Mouse (Mus musculus) stomach, embryonic 14.5 days (tissue): ENCODE data around the gene Crip1. TPM values are rescaled to one million over a fixed set of nuclear protein-coding genes. Genes with fewer than 3 reads are reported as not detected.
A peak's percentile ranks its signal among the peaks of the same experiment; 100 is the strongest.

Experiments
- ATAC-seq: fragments of 200-750 bp; cut with Nextera tagmentation; 2 replicates; pipeline ENCODE4 v1.8.0; 2017; ENCODE audit warnings: low read depth, moderate TSS enrichment; ENCODE audit not compliant: insufficient number of reproducible peaks, insufficient read depth, low FRiP score
- H3K27ac ChIP-seq: fragments of 300-500 bp; sonication (generic); 2 replicates; pipeline ENCODE4 v1.5.1; 2014; ENCODE audit warnings: mild to moderate bottlenecking, low read length, moderate library complexity, mixed read lengths
- H3K27me3 ChIP-seq: fragments of 300-500 bp; sonication (generic); 2 replicates; pipeline ENCODE4 v1.6.1; 2014; ENCODE audit warnings: low read length, control low read depth, mixed read lengths; ENCODE audit not compliant: control insufficient read depth, insufficient read depth
- H3K36me3 ChIP-seq: fragments of 300-500 bp; sonication (generic); 2 replicates; pipeline ENCODE4 v1.6.1; 2014; ENCODE audit warnings: mild to moderate bottlenecking, control low read depth, low read length, moderate library complexity, mixed read lengths; ENCODE audit not compliant: control insufficient read depth, insufficient read depth
- H3K4me1 ChIP-seq: fragments of 300-500 bp; sonication (generic); 2 replicates; pipeline ENCODE4 v1.6.1; 2014; ENCODE audit warnings: low read length, control low read depth, mixed read lengths; ENCODE audit not compliant: control insufficient read depth, insufficient read depth
- H3K4me2 ChIP-seq: fragments of 300-500 bp; sonication (generic); replicated peaks from 2 replicates; pipeline ENCODE4 v1.6.1; 2014; ENCODE audit warnings: low read depth, low read length, control low read depth
- H3K4me3 ChIP-seq: fragments of 300-500 bp; sonication (generic); 2 replicates; pipeline ENCODE4 v1.5.1; 2014; ENCODE audit warnings: low read depth, low read length, control low read depth
- H3K9ac ChIP-seq: fragments of 300-500 bp; sonication (generic); replicated peaks from 2 replicates; pipeline ENCODE4 v1.6.1; 2014; ENCODE audit warnings: low read depth, mild to moderate bottlenecking, control low read depth, low read length, moderate library complexity, mixed read lengths
- H3K9me3 ChIP-seq: fragments of 300-500 bp; sonication (generic); 2 replicates; pipeline ENCODE4 v1.6.1; 2016; ENCODE audit warnings: low read depth, low read length, control low read depth; ENCODE audit not compliant: control insufficient read depth
- WGBS: fragments of 180-500 bp; shearing (Covaris S2); extraction: QIAGEN DNeasy Blood & Tissue Kit; methylation state at CpG from one replicate; pipeline ENCODE4 v1.1.7; 2014; 5-methylcytosine and 5-hydroxymethylcytosine counted together
- polyA plus RNA-seq: library from polyadenylated mRNA; unstranded; fragments of >200 nt; fragmentation: Nextera tagmentation; extraction: Ambion mirVana; gene quantifications from 2 replicates; pipeline ENCODE4 v1.2.1, GENCODE M21; 2014

The Crip1 gene
- 233 and 261 TPM in 2 replicates for polyA plus RNA-seq

GRCm38 (mm10) chr12:113146112-113147057, at the start of gene Crip1:
Crip1 (plus strand) TSS chr12:113146316.
- no peaks in the 10 kb centered on the region for H3K9me3 ChIP-seq
- peaks cover 6% of the 10 kb centered on the region; the same call in 1 of the 2 replicates for H3K27me3 ChIP-seq
- 0 out of 2 replicates have a peak within 1 kb of the TSS, but pooled peaks have one; percentile 15 for H3K27ac ChIP-seq
- peak within 1 kb of the TSS; percentile 35 for H3K4me2 ChIP-seq
- H3K36me3 ChIP-seq: no peaks in the 10 kb centered on the region
- no peak within 1 kb of the TSS for H3K9ac ChIP-seq
- peak within 1 kb of the TSS; percentile 6; the same call in 1 of the 2 replicates for H3K4me3 ChIP-seq
- WGBS: 9% methylated on average over 45 of the region's 45 CpGs
- no peak for ATAC-seq
- H3K4me1 ChIP-seq: peaks cover 24% of the 10 kb centered on the region

- no peak for ATAC-seq
- Histone ChIP-seq H3K9ac (0 out of 2 replicates have a peak overlapping the region, but pooled peaks have one; percentile 99), H3K36me3 (no peaks in the 10 kb centered on the region), H3K4me1 (peaks cover 23% of the 10 kb centered on the region), H3K27me3 (no peaks in the 10 kb centered on the region), H3K9me3 (no peaks in the 10 kb centered on the region), H3K27ac (no peak overlapping the region), H3K4me2 (peak overlapping the region; percentile 86), H3K4me3 (no peak overlapping the region)
- WGBS: 83% methylated on average over 5 of the region's 5 CpGs
Measured at GRCm38 (mm10) chr12:113097040-113097439, 49.1 kb upstream of the Crip1 start.

GRCm38 (mm10) chr12:113097749-113098281, 48.3 kb upstream of the Crip1 start, which contains the start of gene Mta1:
Mta1 (plus strand) TSS chr12:113098278.
- Histone ChIP-seq H3K9ac (peak within 1 kb of the TSS; percentile 99), H3K27me3 (no peaks in the 10 kb centered on the region), H3K36me3 (peaks cover 1% of the 10 kb centered on the region; the same call in 1 of the 2 replicates), H3K4me1 (peaks cover 27% of the 10 kb centered on the region), H3K9me3 (no peaks in the 10 kb centered on the region), H3K4me2 (peak within 1 kb of the TSS; percentile 87), H3K27ac (peak within 1 kb of the TSS; percentile 56; the same call in 1 of the 2 replicates), H3K4me3 (peak within 1 kb of the TSS; percentile 91)
- WGBS: 1% methylated on average over 32 of the region's 53 CpGs
- peak; percentile 79 for ATAC-seq

GRCm38 (mm10) chr12:113098530-113099151, 47.5 kb upstream of the Crip1 start:
- Histone ChIP-seq H3K9ac (peak overlapping the region; percentile 99), H3K9me3 (no peaks in the 10 kb centered on the region), H3K27ac (peak overlapping the region; percentile 56; the same call in 1 of the 2 replicates), H3K36me3 (peaks cover 3% of the 10 kb centered on the region; the same call in 1 of the 2 replicates), H3K27me3 (no peaks in the 10 kb centered on the region), H3K4me1 (peaks cover 28% of the 10 kb centered on the region), H3K4me2 (peak overlapping the region; percentile 87), H3K4me3 (peak overlapping the region; percentile 91)
- WGBS: under 1% methylated on average over 36 of the region's 60 CpGs
- ATAC-seq: 0 out of 2 replicates have a peak, but pooled peaks have one; percentile 14

GRCm38 (mm10) chr12:113099470-113100237, 46.5 kb upstream of the Crip1 start:
- no peaks in the 10 kb centered on the region for H3K27me3 ChIP-seq
- H3K4me2 ChIP-seq: peak overlapping the region; percentile 87
- H3K9ac ChIP-seq: peak overlapping the region; percentile 99
- H3K36me3 ChIP-seq: peaks cover 3% of the 10 kb centered on the region; the same call in 1 of the 2 replicates
- peaks cover 30% of the 10 kb centered on the region for H3K4me1 ChIP-seq
- H3K4me3 ChIP-seq: peak overlapping the region; percentile 91
- 20% methylated on average over 6 of the region's 6 CpGs for WGBS
- no peak overlapping the region; the same call in 1 of the 2 replicates for H3K27ac ChIP-seq
- ATAC-seq: no peak
- no peaks in the 10 kb centered on the region for H3K9me3 ChIP-seq

- 74% methylated on average over 5 of the region's 5 CpGs for WGBS
- no peak overlapping the region for H3K27ac ChIP-seq
- peaks cover 3% of the 10 kb centered on the region; the same call in 1 of the 2 replicates for H3K36me3 ChIP-seq
- no peaks in the 10 kb centered on the region for H3K9me3 ChIP-seq
- no peaks in the 10 kb centered on the region for H3K27me3 ChIP-seq
- no peak overlapping the region for H3K4me3 ChIP-seq
- no peak overlapping the region for H3K4me2 ChIP-seq
- H3K4me1 ChIP-seq: peaks cover 30% of the 10 kb centered on the region
- no peak for ATAC-seq
- H3K9ac ChIP-seq: no peak overlapping the region
Measured at GRCm38 (mm10) chr12:113100448-113101076, 45.6 kb upstream of the Crip1 start.

- Histone ChIP-seq H3K9me3 (no peaks in the 10 kb centered on the region), H3K4me3 (no peak overlapping the region), H3K36me3 (peaks cover 3% of the 10 kb centered on the region; the same call in 1 of the 2 replicates), H3K27me3 (no peaks in the 10 kb centered on the region), H3K27ac (no peak overlapping the region), H3K9ac (no peak overlapping the region), H3K4me2 (no peak overlapping the region), H3K4me1 (peaks cover 30% of the 10 kb centered on the region)
- no peak for ATAC-seq
- 80% methylated on average over 9 of the region's 9 CpGs for WGBS
Measured at GRCm38 (mm10) chr12:113101251-113101960, 44.7 kb upstream of the Crip1 start.
